Mouse (Mus musculus): ENCODE measurements around the gene Hist3h2ba. TPM values are rescaled to one million over a fixed set of nuclear protein-coding genes. Genes with fewer than 3 reads are reported as not detected.

Hist3h2ba gene
- total RNA-seq, 4 experiments from 2014 or later, result 3.3 to 12.2 (median 7.8) TPM

DNA sequence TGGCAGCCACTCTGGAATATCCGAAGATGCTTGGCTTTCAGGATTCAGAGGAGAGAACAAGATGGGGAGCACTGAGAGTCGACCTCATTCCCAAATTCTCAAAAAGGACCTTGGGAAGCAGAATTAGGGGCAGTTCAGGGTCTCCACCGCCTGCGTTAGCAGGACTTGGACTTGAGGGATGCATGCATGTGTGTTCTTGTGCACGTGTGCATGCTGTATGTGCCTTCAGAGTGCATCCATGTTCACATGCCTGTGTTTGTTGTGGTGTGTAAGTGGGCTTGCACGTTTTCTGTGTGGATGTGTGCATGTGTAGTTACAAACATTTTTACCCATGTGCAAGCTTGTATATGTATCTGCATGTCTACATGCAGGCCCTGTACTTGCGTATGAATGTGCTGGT, 15.5 kb downstream of the Hist3h2ba start:
- DNase-seq, result no peak

DNA sequence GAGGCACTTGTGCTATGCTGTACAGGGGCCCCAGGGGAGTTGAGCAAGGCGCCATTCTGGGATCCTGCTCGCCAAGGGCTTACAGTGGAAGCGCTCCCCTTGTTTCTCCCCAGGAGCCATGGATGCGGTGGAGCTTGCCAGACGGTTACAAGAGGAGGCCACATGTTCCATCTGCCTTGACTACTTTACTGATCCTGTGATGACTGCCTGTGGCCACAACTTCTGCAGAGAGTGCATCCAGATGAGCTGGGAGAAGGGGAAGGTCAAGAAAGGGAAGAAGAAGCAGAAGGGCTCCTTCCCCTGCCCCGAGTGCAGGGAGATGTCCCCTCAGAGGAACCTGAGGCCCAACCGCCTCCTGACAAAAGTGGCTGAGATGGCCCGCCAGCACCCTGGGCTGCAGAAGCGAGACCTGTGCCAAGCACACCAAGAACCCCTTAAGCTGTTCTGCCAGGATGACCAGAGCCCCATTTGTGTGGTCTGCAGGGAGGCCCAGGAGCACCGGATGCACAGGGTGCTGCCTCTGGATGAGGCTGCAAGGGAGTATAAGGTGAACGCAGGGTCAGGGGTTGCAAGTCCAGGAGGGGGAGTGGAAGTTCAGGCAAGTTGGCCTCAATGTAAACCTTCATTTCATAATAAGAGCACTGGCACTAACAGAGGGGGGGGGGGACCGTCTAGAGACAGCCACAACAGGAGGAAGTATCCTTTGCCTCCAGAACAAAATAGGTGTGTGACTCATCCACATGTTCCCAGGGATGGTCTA, 16.5 kb downstream of the Hist3h2ba start:
- DNase-seq, result no peak

DNA sequence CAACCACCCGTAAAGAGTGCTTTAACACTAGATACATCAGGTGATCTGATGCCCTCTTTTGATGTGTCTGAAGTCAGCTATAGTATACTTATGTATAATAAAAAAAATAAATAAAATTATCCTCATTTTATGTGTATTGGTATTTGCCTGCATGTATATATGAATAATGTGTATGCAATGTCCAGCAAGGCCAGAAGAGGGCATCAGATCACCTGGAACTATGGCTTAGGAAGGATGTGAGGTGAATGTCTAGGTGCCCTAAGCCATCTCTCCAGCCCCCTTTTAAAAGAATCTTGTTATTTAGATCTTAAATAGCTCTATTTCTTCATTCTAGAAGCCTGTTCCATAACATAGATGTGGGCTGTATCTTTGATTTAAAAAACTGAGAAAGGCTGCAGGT, 18.6 kb downstream of the Hist3h2ba start:
- no peak for DNase-seq

DNA sequence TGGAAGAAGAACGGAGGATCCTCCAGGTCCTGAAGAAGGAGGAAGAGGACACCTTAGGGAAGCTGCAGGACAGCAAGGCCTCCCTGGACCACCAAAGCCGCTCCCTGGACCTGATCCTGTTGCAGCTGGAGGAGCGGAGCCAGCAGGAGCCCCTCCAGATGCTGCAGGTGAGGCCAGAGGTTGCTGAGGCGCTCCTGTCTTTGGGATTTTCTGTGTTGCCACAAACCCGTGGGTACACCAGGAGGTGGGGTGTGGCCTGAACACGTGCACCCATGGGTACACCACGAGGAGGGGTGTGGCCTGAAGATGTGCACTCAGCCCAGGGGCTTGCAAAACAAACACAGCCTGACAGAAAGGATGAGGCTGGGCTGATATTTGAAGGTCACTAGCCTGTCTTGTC, 19.8 kb downstream of the Hist3h2ba start:
- no peak for DNase-seq

DNA sequence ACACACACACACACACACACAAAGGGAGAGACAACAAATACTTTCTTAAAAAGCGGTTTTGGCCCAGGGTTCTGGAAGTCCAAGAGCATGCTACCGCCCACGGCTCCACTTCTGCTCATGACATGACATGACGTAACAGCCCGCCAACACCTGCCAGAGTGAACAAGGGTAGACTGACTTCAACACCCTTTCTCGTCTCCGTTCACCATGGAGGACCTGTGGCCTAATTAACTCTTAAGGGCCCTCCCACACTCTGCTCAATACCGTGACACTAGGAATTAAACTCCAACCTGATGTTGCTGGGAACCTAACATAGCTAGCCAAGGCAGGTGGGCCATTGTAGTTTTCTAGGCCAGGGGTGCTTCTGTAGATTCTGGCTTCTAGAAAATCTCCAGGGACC, 20.3 kb downstream of the Hist3h2ba start:
- DNase-seq, result no peak

DNA sequence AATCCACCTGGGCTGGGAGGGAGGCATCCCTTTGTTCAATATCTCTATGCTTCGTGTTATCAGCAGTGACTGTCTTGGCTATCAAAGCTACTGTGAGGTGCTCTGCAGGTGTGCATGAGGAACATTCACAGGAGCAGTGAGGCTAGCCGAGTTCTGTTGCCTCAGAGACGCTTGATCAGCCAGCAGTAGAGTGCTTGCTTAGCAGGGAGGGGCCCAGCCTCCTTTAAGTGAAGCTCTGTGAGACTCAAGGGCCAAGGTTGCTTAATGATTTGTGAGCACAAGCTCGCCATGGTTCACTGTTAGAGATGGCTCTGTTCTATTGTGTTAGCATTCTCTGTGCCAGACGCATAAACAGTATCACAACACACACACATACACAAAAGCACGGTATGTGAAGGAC, 20.9 kb downstream of the Hist3h2ba start:
- DNase-seq, result no peak

DNA sequence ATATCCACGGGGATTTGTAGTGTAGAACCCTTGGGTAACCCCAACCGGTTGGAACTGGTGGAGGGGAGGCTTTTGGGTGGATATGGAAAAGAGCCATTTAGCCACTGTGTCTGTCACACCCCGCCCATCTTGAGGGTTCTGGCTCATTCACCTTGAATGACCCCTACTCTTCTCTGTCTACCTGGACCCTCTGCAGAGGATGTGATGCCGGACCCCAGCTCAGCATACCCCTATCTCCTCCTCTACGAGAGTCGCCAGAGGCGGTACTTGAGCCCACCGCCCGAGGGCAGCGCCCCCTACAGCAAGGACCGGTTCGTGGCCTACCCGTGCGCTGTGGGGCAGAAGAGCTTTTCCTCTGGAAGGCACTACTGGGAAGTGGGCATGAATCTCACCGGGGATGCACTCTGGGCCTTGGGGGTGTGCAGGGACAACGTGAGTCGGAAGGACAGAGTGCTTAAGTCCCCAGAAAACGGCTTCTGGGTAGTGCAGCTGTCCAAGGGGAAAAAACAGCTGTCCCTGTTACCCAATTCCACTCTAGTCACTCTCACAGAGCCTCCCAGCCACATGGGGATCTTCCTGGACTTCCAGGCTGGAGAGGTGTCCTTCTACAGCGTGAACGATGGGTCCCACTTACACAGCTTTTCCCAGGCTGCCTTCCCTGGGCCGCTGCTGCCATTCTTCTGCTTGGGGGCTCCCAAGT, 22.3 kb downstream of the Hist3h2ba start:
- no peak for DNase-seq

DNA sequence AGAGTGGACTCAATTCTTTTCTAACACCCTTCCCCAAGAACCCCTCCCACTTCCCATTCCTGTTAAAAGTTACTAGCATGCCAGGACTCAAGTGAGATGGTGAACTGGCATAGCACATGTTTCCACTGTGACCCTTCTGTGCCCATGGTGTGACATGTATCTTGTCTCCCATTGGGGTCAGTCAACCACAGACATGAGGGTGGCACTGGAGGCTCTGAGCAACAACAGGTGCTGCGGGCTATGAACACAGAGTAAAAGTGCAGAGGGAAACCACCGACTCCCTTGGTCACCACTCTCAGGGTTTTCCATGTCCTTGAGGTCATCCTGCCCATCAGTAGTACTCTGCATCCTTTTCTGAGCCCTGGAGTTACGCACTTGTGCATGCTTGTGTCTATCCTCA, 23.1 kb downstream of the Hist3h2ba start:
- DNase-seq, result no peak

DNA sequence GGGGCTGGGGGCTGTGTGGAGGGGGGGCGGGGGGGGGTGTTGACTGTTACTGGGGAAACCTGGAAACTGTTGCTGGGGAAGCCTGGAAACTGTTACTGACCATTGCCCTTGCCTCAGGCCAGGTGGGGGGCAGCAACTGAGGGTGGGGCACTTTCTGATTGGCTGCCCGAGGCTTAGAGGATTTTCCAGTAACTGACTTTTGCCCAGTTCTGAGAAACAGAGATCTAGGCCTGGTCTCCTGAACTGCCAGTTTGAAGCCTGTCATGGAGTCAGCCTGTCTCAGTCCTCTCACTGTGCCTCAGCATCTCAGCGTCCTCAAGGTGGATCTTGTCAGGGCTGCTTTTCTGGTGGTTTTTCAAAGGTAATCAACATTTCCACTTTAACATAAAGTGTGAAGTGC, 25.7 kb downstream of the Hist3h2ba start:
- DNase-seq, result no peak

DNA sequence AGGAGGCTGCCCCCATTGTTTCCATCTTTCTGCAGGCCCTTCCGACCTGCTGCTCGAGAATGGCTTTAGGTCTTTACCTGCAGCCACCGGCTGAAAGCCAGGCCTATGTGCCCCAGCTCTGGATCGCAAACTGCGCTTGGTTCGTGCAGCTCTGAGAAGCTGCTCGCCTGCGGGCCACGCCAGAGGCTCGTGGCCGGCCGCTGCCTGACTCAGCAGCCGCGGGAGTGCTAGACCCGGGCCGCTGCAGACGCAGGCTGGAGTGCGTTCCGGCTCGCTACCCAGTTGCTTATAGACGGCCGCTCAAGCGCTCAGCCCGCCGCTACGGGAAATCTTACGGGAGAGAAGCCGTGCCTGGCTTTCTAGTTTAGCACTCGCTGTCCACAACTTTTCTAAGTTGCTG, 28.4 kb downstream of the Hist3h2ba start:
- DNase-seq, result no peak

DNA sequence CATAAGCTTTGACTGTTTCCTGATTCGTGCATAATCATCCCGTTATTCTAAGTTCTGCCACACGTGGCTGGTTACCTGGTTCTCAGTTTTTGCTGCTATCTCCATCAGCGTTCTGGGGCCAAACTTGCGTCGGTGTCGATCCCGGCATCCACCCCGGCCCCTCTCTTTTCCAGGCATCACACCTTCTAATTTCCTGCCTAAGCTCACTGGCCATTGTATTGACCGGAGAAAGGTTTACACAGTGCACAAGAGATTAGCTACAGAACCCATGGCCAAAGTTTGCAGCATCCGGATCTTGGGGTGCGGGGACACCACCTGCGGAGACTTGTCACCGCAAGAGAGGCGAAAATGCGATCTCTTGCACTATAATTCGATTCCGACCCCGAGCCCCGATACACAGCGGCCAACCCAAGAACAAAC, 28.9 kb downstream of the Hist3h2ba start:
- no peak for DNase-seq

DNA sequence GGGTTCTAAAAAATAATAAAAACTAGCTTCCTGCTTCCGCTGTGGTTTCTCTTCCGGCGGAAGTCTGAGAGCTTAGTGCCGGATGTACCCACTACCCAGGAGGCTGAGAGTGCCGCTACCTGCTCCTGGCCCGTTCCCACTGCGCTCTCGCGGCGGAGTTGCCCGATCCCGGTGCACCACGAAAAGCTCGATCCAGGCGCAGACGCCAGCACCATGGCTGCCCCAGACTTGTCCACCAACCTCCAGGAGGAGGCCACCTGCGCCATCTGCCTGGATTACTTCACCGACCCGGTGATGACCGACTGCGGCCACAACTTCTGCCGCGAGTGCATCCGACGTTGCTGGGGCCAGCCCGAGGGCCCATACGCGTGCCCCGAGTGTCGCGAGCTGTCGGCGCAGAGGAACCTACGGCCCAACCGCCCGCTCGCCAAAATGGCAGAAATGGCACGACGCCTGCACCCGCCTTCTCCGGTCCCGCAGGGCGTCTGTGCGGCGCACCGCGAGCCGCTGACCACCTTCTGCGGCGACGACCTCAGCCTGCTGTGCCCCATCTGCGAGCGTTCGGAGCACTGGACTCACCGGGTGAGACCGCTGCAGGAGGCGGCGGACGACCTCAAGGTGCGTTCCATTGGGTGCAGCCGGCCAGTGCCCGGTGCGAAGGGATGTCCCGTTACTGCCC, 29.4 kb downstream of the Hist3h2ba start, which contains the start of gene Trim11:
Gene Trim11 (plus strand): TSS at position 67 of the 679 bp plus-strand sequence.
- no peak for DNase-seq

DNA sequence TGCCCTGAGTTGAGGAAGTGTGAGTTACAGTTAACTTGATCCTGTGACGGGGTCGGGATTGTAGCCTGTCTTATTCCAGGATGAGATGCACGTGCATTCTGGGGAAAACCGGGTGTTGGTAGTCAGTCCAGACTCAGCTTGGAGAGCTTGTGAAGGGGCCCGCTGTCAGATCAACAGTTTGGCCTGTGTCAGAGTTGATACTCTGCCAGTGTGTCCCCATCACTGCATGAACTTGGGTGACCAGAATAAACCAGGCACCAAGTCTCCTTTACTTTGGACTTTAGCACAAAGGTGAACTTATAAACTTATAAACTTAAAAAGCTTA, 29.9 kb downstream of the Hist3h2ba start:
- DNase-seq, result no peak

DNA sequence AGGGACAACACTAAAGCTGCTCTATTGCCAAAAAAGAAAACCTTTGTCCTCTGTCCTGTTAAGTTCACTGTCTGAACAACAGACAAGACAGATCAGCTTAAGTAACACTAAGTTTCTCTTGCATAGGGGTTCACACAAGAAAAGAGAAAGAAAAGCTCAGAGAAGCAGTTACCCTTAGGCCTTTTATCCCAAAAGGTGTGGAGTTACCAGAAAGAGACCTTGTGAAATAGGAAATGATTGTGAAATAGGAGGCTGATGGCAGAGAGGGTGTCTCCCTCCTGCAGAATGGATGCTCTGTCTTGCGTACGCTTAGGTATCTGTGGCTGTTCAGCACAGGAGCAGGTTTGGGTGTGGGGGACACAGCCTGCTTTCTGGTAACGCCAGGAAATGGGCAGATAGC, 30.5 kb downstream of the Hist3h2ba start:
- no peak for DNase-seq

DNA sequence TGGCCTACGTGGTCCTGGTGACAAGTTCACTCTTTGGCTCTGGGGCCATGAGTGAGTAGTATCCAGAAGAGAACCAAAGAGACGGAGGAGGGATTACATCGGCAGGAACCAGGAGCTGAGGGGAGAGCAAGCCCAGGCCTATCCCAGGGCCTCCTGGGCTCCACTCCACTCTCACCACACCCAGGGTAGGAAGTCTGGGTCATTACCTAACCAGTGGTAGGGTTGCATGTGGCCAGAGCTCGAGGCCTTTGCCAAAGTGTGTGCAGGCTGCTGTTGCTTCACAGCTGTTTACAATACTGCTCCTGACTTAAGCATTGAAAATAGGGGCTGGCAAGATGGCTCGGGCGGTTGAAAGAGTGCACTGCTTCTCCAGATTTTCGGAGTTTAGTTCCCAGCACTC, 30.9 kb downstream of the Hist3h2ba start:
- no peak for DNase-seq

DNA sequence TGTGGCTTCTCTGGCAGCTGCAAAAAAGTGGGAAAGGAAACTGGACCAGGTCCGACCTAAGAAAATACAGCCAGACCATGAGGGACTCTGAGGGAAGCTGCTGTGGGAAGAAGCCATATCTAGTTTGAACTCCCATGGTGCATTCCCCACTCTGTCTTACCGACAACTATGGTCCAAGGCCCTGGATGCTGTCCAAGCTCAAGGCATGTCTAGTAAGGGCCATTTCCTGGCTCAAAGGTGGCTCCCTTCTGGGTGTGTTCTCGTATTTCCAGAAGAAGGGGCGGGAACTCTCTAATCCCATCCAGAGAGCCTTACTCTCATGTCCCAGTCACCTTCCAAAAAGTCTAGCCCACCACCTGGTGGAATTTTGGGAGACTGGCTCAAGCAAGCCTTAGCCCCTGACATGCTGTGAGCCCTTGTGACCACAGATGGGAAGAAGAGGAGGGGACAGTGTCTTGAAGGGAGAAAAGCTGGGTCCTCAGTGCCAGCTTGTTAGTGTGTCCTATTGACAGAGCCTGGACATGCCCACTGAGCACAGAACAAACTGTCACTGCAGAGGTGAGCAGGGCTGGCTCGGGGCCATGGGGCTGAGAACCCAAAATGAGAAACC, 31.8 kb downstream of the Hist3h2ba start:
- DNase-seq, result no peak

DNA sequence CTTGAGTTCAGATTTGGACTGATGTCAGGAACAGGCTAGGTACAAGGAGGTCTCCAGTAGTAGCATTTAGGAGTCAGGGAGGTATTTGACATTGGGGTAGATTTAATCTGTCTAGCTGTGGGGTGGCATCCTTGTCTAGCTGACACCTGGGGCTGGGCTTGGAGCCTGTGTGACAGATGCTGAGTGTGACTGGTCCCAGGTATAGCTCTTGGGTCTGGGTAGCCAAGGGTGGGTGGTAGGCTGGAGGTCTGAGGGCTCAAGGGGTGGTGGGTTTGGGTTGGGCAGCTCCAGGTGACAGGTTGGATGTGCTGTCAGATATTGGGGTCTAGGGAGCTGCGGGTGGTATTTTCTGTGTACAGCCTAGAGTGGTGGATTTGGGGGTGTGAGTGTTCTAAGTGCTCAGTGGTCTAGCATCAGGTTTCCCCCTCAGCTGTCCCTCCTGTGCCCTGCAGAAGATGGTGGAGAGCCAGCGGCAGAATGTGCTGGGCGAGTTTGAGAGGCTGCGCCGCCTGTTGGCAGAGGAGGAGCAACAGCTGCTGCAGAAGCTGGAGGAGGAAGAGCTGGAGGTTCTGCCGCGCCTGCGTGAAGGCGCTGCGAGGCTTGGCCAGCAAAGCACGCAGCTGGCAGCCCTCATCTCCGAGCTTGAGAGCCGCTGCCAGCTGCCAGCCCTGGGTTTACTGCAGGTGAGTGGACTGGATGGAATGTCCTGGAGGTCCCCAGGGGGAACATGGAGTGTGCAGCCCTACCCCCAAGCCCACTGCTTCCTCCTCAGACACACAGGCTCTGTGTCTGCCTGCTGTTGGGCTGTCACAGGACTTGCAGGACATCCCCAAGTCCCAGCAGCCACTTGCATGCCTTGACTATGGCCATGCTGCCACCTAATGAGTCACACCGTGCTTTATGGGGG, 33.1 kb downstream of the Hist3h2ba start:
- no peak for DNase-seq

DNA sequence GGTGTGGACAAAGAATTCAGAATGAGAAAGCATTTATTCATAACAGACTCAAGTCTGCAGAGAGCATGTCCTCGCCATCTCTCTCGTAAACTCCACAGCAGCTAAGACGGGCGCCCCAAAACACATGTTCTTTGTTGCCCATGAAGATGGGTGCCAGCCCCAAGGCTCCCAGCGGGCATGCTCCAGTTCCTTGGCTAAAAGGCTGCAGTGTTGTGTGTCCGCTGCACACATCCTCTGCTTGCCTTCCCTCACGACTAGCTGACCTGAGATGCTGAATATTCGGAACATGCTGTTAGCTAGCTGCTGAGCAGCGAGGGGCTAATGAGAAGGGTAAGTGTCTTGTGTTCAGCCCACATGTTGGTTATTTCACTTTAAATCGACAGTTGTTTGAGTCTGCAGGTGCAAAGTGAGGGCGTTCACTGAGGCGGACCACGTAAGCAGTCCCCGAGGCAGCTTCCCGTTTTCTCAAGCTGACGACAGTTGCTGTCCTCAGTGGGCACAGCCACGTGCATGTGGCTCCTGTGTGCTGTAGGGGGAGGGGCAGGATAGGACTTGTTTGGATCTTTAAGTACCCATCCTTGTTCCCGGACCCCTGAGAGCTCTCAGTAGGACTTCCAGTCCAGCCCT, 33.9 kb downstream of the Hist3h2ba start:
- no peak for DNase-seq

DNA sequence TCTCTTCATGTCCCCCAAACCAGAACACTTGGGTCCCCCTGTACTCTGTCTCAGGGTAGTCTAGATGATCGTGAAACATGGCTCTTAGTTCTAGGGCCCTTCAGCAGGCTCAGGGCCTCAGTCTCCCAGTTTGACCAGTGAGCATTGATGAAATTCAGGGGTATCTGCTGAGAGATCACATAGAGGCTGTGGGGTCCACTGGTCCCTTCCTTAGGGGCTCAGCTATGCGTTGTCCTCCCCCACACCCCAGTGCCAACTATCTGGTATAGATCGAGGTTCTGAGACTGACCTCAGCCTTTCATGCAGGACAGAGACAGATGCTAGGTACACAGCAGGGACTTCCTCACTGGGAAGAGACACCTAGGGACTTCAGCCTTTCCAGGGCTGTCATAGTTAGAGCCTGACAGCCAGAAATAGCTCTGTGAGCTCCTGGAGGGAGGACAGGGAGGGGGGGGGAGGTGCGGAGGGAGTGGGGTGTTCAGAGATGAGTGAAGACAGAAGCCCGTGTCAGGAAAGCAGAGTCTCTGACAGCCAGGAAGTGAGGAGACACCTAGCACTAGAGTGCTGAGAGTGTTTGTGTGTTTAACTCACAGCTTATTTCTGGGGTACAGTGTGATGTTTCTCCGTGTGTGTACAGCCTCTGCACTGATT, 35.1 kb downstream of the Hist3h2ba start:
- no peak for DNase-seq

DNA sequence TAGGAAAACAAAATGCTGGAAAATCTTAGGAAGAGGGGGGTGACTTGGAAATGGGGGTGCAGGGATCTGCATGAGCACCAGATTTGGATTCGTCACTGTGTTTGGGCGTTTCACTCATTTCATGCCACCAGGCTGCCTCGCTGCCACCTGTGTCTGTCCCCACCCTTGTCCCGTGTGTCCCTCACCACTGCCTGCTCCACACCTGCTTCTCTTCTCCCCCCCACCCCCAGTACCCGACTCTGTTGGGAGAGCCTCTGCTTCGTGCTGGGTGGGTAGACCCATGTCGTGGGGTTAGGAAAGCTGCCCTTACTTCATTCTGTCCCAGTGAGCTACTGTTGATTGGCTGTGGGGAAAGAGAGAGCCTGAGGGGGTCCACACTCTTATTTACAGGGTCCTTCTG, 35.9 kb downstream of the Hist3h2ba start:
- DNase-seq, result no peak

DNA sequence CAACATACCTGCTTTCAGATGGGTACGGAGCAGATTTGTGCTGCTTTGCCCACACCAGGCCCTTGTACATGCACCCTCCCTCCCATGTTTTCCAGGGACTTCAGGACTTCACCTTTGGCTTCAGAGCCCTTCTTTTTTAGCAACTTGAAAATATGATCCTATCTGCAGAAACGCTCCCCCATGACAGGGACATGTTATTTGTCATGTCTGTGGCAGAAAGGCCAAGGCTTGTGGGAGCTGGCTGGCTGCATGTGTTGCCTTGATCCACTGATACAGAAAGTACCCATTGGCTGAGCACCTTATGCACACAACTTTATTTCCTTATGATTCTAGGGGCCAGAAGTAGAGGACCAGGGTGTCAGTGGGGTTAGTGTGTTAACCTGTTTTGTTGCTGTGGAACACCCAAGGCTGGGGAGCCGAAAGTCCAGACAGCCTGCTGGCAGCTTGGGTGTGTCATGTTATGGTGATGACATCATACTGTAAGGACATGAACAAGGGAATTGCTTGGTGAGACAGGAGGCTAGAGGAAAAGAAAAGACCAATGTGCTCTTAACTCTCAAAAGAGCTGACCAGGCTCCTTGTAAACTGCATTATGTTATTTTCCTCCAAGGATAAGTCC, 36.7 kb downstream of the Hist3h2ba start:
- no peak for DNase-seq
